Mouse (Mus musculus) embryonic facial prominence, embryonic 13.5 days (tissue): ENCODE data around the gene Plekhg2. TPM values are rescaled to one million over a fixed set of nuclear protein-coding genes. Genes with fewer than 3 reads are reported as not detected.

Source experiments
- ATAC-seq: fragments of 200-750 bp; cut with Nextera tagmentation; 2 replicates; pipeline ENCODE4 v1.8.0; 2017; ENCODE audit warnings: low read depth; ENCODE audit not compliant: insufficient number of reproducible peaks, insufficient read depth, low FRiP score, low TSS enrichment
- H3K27ac ChIP-seq: fragments of 300-500 bp; sonication (generic); 2 replicates; pipeline ENCODE4 v1.5.1; 2015; ENCODE audit warnings: moderate library complexity, mild to moderate bottlenecking, inconsistent platforms
- H3K27me3 ChIP-seq: fragments of 300-500 bp; sonication (generic); 2 replicates; pipeline ENCODE4 v1.6.1; 2015; ENCODE audit warnings: mild to moderate bottlenecking, inconsistent platforms
- H3K36me3 ChIP-seq: fragments of 300-500 bp; sonication (generic); 2 replicates; pipeline ENCODE4 v1.6.1; 2015; ENCODE audit warnings: mild to moderate bottlenecking, inconsistent platforms
- H3K4me1 ChIP-seq: fragments of 300-500 bp; sonication (generic); 2 replicates; pipeline ENCODE4 v1.6.1; 2015; ENCODE audit warnings: inconsistent platforms
- H3K4me2 ChIP-seq: fragments of 300-500 bp; sonication (generic); 2 replicates; pipeline ENCODE4 v1.6.1; 2015; ENCODE audit warnings: moderate library complexity, mild to moderate bottlenecking, inconsistent platforms
- H3K4me3 ChIP-seq: fragments of 300-500 bp; sonication (generic); 2 replicates; pipeline ENCODE4 v1.5.1; 2015; ENCODE audit warnings: mild to moderate bottlenecking, inconsistent platforms
- H3K9ac ChIP-seq: fragments of 300-500 bp; sonication (generic); 2 replicates; pipeline ENCODE4 v1.6.1; 2015; ENCODE audit warnings: mild to moderate bottlenecking, inconsistent platforms
- H3K9me3 ChIP-seq: fragments of 300-500 bp; sonication (generic); 2 replicates; pipeline ENCODE4 v1.6.1; 2016; ENCODE audit warnings: inconsistent platforms
- WGBS: fragments of 180-500 bp; shearing (Covaris S2); methylation state at CpG from one replicate; pipeline ENCODE4 v1.1.7; 2015; ENCODE audit warnings: mixed read lengths; 5-methylcytosine and 5-hydroxymethylcytosine counted together
- polyA plus RNA-seq: library from polyadenylated mRNA; unstranded; fragments of >200 nt; fragmentation: Nextera tagmentation; extraction: Ambion mirVana; gene quantifications from 2 replicates; pipeline ENCODE4 v1.2.1, GENCODE M21; 2015

Gene Plekhg2
- polyA plus RNA-seq, 1 experiment from 2014 or later: 109 TPM

GRCm38 (mm10) chr7:28347746-28348145, 24.7 kb downstream of the Plekhg2 start:
- no peak for ATAC-seq
- peaks cover 24% of the 10 kb centered on the region for H3K4me1 ChIP-seq
- WGBS: 74% methylated on average over 3 of the region's 3 CpGs
- peaks cover 8% of the 10 kb centered on the region; the same call in 1 of the 2 replicates for H3K36me3 ChIP-seq
- no peak overlapping the region for H3K27ac ChIP-seq
- H3K4me2 ChIP-seq: no peak overlapping the region
- H3K27me3 ChIP-seq: no peaks in the 10 kb centered on the region
- H3K9ac ChIP-seq: no peak overlapping the region
- H3K4me3 ChIP-seq: no peak overlapping the region
- no peaks in the 10 kb centered on the region for H3K9me3 ChIP-seq

DNA sequence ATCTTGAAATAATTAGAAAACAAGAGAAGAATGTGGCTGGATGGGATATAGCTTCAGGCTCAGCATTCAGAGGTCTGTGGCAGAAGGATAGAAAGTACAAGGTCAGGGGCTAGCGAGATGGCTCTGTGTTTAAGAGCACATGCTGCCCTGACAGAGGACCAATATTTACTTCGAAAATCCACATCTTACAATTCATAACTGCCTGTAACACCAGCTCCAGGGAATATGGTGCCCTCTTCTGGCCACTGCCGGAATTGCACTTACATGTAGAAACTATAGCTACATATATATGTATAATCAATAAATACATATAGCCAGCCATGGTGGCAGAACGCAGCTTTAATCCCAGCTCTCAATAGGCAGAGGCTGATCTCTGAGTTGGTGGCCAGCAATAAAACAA, 27.8 kb downstream of the Plekhg2 start:
- Histone ChIP-seq H3K9ac (no peak overlapping the region; the same call in 1 of the 2 replicates), H3K4me1 (peaks cover 12% of the 10 kb centered on the region), H3K4me3 (no peak overlapping the region), H3K27ac (no peak overlapping the region), H3K4me2 (no peak overlapping the region), H3K9me3 (no peaks in the 10 kb centered on the region), H3K27me3 (no peaks in the 10 kb centered on the region), H3K36me3 (no peaks in the 10 kb centered on the region)
- WGBS: 5% methylated on average over 4 of the region's 4 CpGs
- no peak for ATAC-seq

DNA sequence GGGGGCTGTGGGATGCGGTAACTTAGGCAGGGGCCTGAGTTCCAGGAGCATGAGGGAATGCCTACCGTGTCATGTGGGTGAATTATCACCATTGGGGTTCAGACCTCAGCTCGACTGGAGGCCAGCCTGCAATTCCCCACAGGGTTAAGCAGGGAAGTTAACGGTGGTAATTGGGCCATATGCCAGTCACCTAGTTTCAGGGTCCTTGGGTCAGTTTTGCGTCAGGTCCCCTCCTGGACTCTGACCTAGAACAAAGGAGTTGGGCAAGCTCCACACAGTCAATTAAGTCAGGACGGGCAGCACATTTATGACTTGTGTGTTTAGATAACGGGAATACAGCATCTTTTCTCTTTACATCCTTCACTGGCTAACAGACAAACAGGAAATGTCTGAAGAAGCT, 31.0 kb downstream of the Plekhg2 start:
- H3K27me3 ChIP-seq: no peaks in the 10 kb centered on the region
- no peaks in the 10 kb centered on the region for H3K36me3 ChIP-seq
- H3K9ac ChIP-seq: no peak overlapping the region
- WGBS: 54% methylated on average over 7 of the region's 7 CpGs
- no peak overlapping the region for H3K4me3 ChIP-seq
- H3K4me2 ChIP-seq: no peak overlapping the region
- H3K9me3 ChIP-seq: no peaks in the 10 kb centered on the region
- peaks cover 20% of the 10 kb centered on the region for H3K4me1 ChIP-seq
- ATAC-seq: no peak
- no peak overlapping the region for H3K27ac ChIP-seq

DNA sequence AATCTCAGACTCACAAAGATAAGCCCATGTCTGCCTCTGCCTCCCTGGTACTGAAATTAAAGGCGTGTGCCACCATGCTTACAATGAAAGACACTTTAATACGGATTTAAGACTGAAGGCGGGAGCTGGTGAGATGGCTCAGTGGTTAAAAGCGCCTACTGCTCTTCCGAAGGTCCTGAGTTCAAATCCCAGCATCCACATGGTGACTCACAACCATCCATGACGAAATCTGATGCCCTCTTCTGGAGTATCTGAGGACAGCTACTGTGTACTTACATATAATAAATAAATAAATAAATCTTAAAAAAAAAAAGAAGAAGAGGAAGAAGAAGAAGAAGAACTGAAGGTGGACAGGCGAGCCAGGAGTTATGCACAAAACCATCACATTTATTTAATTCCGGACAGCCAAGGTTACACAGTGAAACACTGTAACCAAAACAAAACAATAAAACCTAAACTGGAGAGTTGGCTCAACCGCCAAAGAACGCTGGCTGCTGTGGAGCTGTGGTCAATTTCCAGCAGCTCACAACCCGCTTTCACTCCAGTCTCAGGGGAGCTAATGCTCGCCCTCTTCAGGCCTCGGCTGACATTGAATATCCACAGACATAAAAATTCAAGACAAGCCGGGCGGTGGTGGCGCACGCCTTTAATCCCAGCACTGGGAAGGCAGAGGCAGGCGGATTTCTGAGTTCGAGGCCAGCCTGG, 33.0 kb downstream of the Plekhg2 start:
- Histone ChIP-seq H3K36me3 (peaks cover 8% of the 10 kb centered on the region; the same call in 1 of the 2 replicates), H3K4me1 (peaks cover 23% of the 10 kb centered on the region), H3K9ac (peak overlapping the region; percentile 99), H3K4me3 (peak overlapping the region; percentile 96), H3K27me3 (no peaks in the 10 kb centered on the region), H3K9me3 (no peaks in the 10 kb centered on the region), H3K27ac (peak overlapping the region; percentile 91), H3K4me2 (peak overlapping the region; percentile 78)
- WGBS: 80% methylated on average over 19 of the region's 19 CpGs
- ATAC-seq: no peak

GRCm38 (mm10) chr7:28338108-28338998, 34.0 kb downstream of the Plekhg2 start, which contains the start of gene Supt5:
Supt5 (minus strand) TSS chr7:28338746.
- Histone ChIP-seq H3K27ac (peak within 1 kb of the TSS; percentile 91), H3K4me2 (peak within 1 kb of the TSS; percentile 78), H3K36me3 (peaks cover 8% of the 10 kb centered on the region; the same call in 1 of the 2 replicates), H3K9me3 (no peaks in the 10 kb centered on the region), H3K4me1 (peaks cover 23% of the 10 kb centered on the region), H3K9ac (peak within 1 kb of the TSS; percentile 99), H3K4me3 (peak within 1 kb of the TSS; percentile 96), H3K27me3 (no peaks in the 10 kb centered on the region)
- peak; percentile 96 for ATAC-seq
- under 1% methylated on average over 77 of the region's 77 CpGs for WGBS

GRCm38 (mm10) chr7:28335471-28335870, 36.9 kb downstream of the Plekhg2 start:
- H3K9ac ChIP-seq: no peak overlapping the region
- no peaks in the 10 kb centered on the region for H3K27me3 ChIP-seq
- H3K9me3 ChIP-seq: no peaks in the 10 kb centered on the region
- no peak overlapping the region for H3K4me2 ChIP-seq
- no peak overlapping the region for H3K27ac ChIP-seq
- H3K36me3 ChIP-seq: peaks cover 31% of the 10 kb centered on the region
- no peak for ATAC-seq
- H3K4me3 ChIP-seq: no peak overlapping the region
- WGBS: 92% methylated on average over 2 of the region's 2 CpGs
- H3K4me1 ChIP-seq: peaks cover 21% of the 10 kb centered on the region

DNA sequence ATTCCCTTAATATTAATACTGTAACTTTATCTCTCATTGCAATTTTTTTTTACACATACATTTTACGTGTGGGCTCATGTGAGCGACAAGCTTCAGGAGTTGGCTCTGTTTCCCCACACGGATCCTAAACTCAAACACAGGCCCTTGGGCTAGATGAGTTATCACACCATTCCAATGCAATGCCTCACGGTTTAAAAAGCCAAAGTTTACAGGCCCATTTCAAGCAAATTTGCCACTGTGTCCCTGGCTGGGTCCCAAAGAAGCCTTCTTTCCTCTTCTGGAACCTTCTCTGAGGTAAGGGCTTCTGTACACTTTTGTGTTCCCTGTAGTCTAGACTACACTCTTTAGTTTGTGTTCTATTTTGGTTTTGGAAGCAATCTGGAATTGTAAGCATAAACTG, 37.9 kb downstream of the Plekhg2 start:
- WGBS: 83% methylated on average over 4 of the region's 4 CpGs

GRCm38 (mm10) chr7:28328260-28328659, 44.1 kb downstream of the Plekhg2 start:
- H3K4me2 ChIP-seq: no peak overlapping the region
- WGBS: 95% methylated on average over 2 of the region's 2 CpGs
- H3K27ac ChIP-seq: no peak overlapping the region
- no peak overlapping the region for H3K9ac ChIP-seq
- H3K27me3 ChIP-seq: no peaks in the 10 kb centered on the region
- no peak for ATAC-seq
- H3K9me3 ChIP-seq: no peaks in the 10 kb centered on the region
- H3K4me1 ChIP-seq: no peaks in the 10 kb centered on the region
- peaks cover 95% of the 10 kb centered on the region for H3K36me3 ChIP-seq
- H3K4me3 ChIP-seq: no peak overlapping the region

More for the DNA sequence above, 37.9 kb downstream of the Plekhg2 start:
- no peak overlapping the region for H3K4me3 ChIP-seq
- no peak overlapping the region for H3K4me2 ChIP-seq
- no peak overlapping the region for H3K9ac ChIP-seq
- no peaks in the 10 kb centered on the region for H3K9me3 ChIP-seq
- H3K4me1 ChIP-seq: peaks cover 21% of the 10 kb centered on the region
- H3K36me3 ChIP-seq: peaks cover 40% of the 10 kb centered on the region
- no peaks in the 10 kb centered on the region for H3K27me3 ChIP-seq
- H3K27ac ChIP-seq: no peak overlapping the region
- ATAC-seq: no peak

DNA sequence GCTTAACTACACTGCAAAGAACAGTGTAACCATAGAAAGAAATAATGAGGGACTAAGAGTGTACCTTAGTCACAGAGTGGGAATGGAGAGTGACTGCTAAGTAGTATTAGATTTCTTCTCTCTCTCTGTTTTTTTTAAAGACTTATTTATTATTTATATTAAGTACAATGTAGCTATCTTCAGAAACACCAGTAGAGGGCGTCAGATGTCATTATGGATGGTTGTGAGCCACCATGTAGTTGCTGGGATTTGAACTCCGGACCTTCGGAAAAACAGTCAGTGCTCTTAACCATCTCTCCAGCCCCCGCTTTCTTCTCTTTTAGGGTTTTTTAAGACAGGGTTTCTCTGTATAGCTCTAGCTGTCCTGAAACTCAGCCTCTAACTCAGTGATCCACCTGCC, 45.9 kb downstream of the Plekhg2 start:
- WGBS: 77% methylated on average over 4 of the region's 4 CpGs
- Histone ChIP-seq H3K9me3 (no peaks in the 10 kb centered on the region), H3K9ac (no peak overlapping the region), H3K36me3 (peaks cover 100% of the 10 kb centered on the region), H3K27ac (no peak overlapping the region), H3K4me3 (no peak overlapping the region), H3K27me3 (no peaks in the 10 kb centered on the region), H3K4me1 (no peaks in the 10 kb centered on the region), H3K4me2 (no peak overlapping the region)
- no peak for ATAC-seq

DNA sequence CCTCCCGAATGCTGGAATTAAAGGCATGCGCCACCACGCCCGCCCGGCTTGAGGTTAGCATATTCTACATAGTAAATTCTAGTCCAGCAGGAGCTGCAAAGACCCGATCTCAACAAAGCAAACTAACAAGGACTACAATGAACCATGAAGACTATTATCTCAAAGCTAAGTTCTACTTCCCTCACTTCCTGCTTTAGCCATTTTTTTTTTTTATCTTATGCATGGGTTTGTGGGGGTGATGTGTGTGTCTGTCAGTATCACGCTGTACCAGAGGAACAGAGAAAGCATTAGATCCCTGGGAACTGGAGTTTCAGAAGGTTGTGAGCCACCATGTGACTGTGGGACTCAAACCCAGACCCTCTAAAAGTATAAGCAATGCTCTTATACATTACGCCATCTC, 47.1 kb downstream of the Plekhg2 start:
- no peak overlapping the region for H3K4me3 ChIP-seq
- no peaks in the 10 kb centered on the region for H3K27me3 ChIP-seq
- no peak overlapping the region for H3K4me2 ChIP-seq
- H3K9ac ChIP-seq: no peak overlapping the region
- WGBS: 98% methylated on average over 8 of the region's 8 CpGs
- no peaks in the 10 kb centered on the region for H3K9me3 ChIP-seq
- no peak for ATAC-seq
- H3K4me1 ChIP-seq: no peaks in the 10 kb centered on the region
- H3K27ac ChIP-seq: no peak overlapping the region
- peaks cover 100% of the 10 kb centered on the region for H3K36me3 ChIP-seq

- Histone ChIP-seq H3K9me3 (no peaks in the 10 kb centered on the region), H3K27ac (no peak overlapping the region), H3K36me3 (peaks cover 100% of the 10 kb centered on the region), H3K9ac (no peak overlapping the region), H3K4me2 (no peak overlapping the region), H3K27me3 (no peaks in the 10 kb centered on the region), H3K4me1 (no peaks in the 10 kb centered on the region), H3K4me3 (no peak overlapping the region)
- no peak for ATAC-seq
- 92% methylated on average over 15 of the region's 15 CpGs for WGBS
Observed at GRCm38 (mm10) chr7:28321974-28322720, 50.3 kb downstream of the Plekhg2 start.
